Mouse (Mus musculus): Measurements from ENCODE around the gene Slc26a11.
A peak's percentile ranks its signal among the peaks of the same experiment; 100 is the strongest.

The Slc26a11 gene

DNA sequence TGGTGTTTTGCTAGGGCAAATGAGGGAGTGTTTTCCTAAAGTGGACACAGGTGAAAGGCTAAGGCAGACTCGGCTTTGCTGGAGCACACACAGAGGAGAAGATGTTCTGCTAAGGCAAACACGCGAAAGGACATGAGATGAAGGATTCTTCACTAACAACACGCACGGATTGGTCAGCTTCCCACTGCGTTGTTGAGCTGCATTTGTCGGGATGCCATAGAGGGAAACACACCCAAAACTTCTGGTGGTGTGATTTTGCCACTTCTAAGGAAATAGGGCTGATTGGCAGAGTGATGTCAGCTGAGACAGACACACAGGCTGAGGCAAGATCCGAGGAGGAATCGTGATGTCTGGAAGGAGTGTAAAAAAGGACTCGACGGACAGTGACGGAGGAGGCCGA, 40.6 kb downstream of the Slc26a11 start:
- Histone ChIP-seq H3K36me3 (ENCODE audit: insufficient read depth, low read length) (peaks cover 14% of the 10 kb centered on the region; the same call in 1 of the 2 replicates), H3K27me3 (ENCODE audit: insufficient read depth, low read length) (peaks cover 46% of the 10 kb centered on the region), H3K4me1 (replicated peaks; ENCODE audit: low read depth, low read length) (peaks cover 70% of the 10 kb centered on the region), H3K9me3 (ENCODE audit: low read length) (no peaks in the 10 kb centered on the region), H3K4me3 (replicated peaks; ENCODE audit: low read length) (peak overlapping the region; percentile 58)
- TF ChIP-seq NANOG (IDR thresholded peaks at IDR 0.05; ENCODE audit: borderline replicate concordance, low read length), result no peak
- TF ChIP-seq POU5F1 (IDR thresholded peaks at IDR 0.05; ENCODE audit: borderline replicate concordance, low read length), result no peak
- no peak for TF ChIP-seq CTCF (conservative IDR thresholded peaks at IDR 0.05; ENCODE audit: low read length)

DNA sequence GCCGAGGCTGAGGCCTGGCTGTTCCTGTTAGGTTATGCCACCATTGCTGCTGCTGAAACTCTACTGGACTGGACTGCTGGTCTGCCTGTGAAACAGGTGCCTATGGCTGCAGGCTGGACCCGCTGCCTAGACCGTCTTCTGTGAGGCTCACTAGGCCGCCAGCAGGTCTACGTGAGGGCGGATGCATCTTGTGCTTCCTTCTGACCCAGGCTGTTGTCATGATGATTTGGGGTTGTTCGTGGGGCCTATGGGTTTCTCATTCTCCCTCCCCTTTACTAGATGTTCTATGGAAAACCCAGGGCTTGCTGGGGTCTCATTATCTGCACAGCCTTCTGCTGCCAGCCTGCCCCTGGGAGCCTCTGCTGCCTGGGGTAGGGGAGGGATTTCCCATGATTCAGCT, 41.1 kb downstream of the Slc26a11 start:
- Histone ChIP-seq H3K9me3 (ENCODE audit: low read length) (no peaks in the 10 kb centered on the region), H3K36me3 (ENCODE audit: insufficient read depth, low read length) (peaks cover 14% of the 10 kb centered on the region; the same call in 1 of the 2 replicates), H3K27me3 (ENCODE audit: insufficient read depth, low read length) (peaks cover 41% of the 10 kb centered on the region), H3K4me3 (replicated peaks; ENCODE audit: low read length) (peak overlapping the region; percentile 58), H3K4me1 (replicated peaks; ENCODE audit: low read depth, low read length) (peaks cover 70% of the 10 kb centered on the region)
- TF ChIP-seq NANOG (IDR thresholded peaks at IDR 0.05; ENCODE audit: borderline replicate concordance, low read length) (no peak), POU5F1 (IDR thresholded peaks at IDR 0.05; ENCODE audit: borderline replicate concordance, low read length) (no peak), CTCF (conservative IDR thresholded peaks at IDR 0.05; ENCODE audit: low read length) (no peak)

DNA sequence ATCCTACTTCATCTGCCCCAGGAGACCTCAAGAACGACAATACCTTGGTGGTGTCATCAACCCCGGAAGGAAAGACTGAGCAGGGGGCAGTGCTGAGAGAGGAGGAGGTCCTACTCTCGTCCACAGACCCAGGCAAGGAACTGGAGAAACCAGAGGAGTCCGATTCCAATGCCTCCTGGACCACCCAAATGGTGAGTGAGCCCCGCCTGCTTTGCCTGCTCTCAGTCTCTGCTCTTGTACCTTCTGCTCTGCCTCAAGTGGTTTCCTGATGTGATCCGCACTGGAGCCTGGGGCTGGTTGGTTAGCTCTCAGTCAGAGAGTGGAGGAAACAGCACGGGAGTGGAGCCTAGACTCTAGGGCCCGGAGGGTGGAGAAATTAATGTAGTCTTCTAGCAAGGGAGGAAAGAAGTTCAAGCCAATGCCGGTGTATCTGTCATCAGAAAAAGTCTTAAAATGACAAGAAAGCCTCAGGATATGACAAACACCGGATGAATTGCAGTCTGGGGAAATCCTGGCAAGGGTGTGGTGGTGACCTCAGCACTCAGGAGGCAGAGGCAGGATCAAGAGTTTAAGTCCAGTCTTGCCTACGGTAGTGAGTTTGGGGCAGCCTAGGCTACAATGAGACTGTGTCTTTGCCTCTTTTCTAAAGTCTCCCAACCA, 47.3 kb downstream of the Slc26a11 start:
- H3K36me3 ChIP-seq (ENCODE audit: insufficient read depth, low read length), result peaks cover 40% of the 10 kb centered on the region
- H3K9me3 ChIP-seq (ENCODE audit: low read length), result no peaks in the 10 kb centered on the region
- H3K4me1 ChIP-seq (replicated peaks; ENCODE audit: low read depth, low read length), result peaks cover 72% of the 10 kb centered on the region
- H3K4me3 ChIP-seq (replicated peaks; ENCODE audit: low read length), result peak overlapping the region; percentile 8
- H3K27me3 ChIP-seq (ENCODE audit: insufficient read depth, low read length), result peaks cover 11% of the 10 kb centered on the region
- no peak for TF ChIP-seq CTCF (conservative IDR thresholded peaks at IDR 0.05; ENCODE audit: low read length)
- TF ChIP-seq POU5F1 (IDR thresholded peaks at IDR 0.05; ENCODE audit: borderline replicate concordance, low read length), result no peak
- no peak for TF ChIP-seq NANOG (IDR thresholded peaks at IDR 0.05; ENCODE audit: borderline replicate concordance, low read length)

DNA sequence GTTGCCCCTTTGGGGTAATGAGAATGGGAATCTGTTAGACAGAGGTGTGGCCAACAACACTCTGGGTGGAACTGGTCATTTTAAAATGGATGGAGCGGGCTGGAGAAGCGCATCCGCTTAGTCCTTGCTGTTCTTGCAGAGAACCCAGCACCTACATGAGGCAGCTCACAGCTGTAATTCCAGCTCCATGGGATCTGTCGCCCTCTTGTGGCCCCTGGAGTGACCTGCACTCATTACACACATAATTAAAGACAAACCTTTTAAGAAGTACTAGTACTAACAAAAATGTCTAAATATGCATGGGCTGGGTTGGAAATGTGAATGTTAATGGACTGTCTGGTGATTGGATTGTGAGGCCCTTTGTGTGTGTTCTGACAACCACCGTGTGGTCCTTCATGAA, 49.3 kb downstream of the Slc26a11 start:
- no peak overlapping the region for H3K4me3 ChIP-seq (replicated peaks; ENCODE audit: low read length)

DNA sequence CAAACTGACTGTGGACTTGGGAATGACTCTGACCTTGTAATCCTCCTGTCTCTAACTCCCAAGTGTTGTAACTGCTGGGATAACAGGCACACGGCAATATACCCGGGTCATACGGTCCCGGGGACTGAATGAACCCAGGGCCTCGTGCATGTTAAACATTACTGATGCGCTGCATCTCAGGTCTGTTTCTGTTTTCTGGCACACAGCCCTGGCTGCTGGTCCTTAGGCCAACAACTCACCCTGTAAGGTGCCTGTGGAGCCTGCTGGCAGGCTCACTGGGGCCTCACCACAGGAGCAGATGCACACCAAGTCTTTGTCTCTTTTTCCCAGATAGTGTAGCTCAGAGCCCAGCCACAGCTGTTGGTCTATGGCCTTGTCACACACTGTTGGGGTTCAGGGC, 52.0 kb downstream of the Slc26a11 start:
- TF ChIP-seq POU5F1 (IDR thresholded peaks at IDR 0.05; ENCODE audit: borderline replicate concordance, low read length) (no peak), CTCF (conservative IDR thresholded peaks at IDR 0.05; ENCODE audit: low read length) (no peak), NANOG (IDR thresholded peaks at IDR 0.05; ENCODE audit: borderline replicate concordance, low read length) (no peak)
- H3K4me1 ChIP-seq (replicated peaks; ENCODE audit: low read depth, low read length), result peaks cover 73% of the 10 kb centered on the region
- no peaks in the 10 kb centered on the region for H3K27me3 ChIP-seq (ENCODE audit: insufficient read depth, low read length)

More for the DNA sequence above, 49.3 kb downstream of the Slc26a11 start:
- Histone ChIP-seq H3K27me3 (ENCODE audit: insufficient read depth, low read length) (peaks cover 4% of the 10 kb centered on the region), H3K4me1 (replicated peaks; ENCODE audit: low read depth, low read length) (peaks cover 75% of the 10 kb centered on the region), H3K36me3 (ENCODE audit: insufficient read depth, low read length) (peaks cover 44% of the 10 kb centered on the region), H3K9me3 (ENCODE audit: low read length) (no peaks in the 10 kb centered on the region)
- TF ChIP-seq POU5F1 (IDR thresholded peaks at IDR 0.05; ENCODE audit: borderline replicate concordance, low read length) (no peak), CTCF (conservative IDR thresholded peaks at IDR 0.05; ENCODE audit: low read length) (peak; percentile 95)

DNA sequence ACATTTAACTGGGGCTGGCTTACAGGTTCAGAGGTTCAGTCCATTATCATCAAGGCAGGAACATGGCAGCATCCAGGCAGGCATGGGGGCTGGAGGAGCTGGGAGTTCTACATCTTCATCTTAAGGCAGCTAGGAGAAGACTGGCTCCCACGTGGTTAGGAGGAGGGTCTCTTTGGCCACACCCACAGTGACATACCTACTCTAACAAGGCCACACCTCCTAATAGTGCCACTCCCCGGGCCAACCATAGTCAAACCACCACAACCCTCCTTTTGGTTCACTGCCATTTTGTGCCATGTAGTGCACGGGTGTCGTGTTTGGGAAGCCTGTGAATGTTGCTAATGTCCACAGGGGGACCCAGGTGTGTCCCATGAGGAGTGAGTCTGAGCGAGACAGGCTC, 52.6 kb downstream of the Slc26a11 start:
- H3K27me3 ChIP-seq (ENCODE audit: insufficient read depth, low read length), result no peaks in the 10 kb centered on the region
- H3K9me3 ChIP-seq (ENCODE audit: low read length), result no peaks in the 10 kb centered on the region
- H3K4me3 ChIP-seq (replicated peaks; ENCODE audit: low read length), result no peak overlapping the region
- peaks cover 67% of the 10 kb centered on the region for H3K4me1 ChIP-seq (replicated peaks; ENCODE audit: low read depth, low read length)
- H3K36me3 ChIP-seq (ENCODE audit: insufficient read depth, low read length), result peaks cover 63% of the 10 kb centered on the region
- no peak for TF ChIP-seq CTCF (conservative IDR thresholded peaks at IDR 0.05; ENCODE audit: low read length)
- no peak for TF ChIP-seq POU5F1 (IDR thresholded peaks at IDR 0.05; ENCODE audit: borderline replicate concordance, low read length)
- no peak for TF ChIP-seq NANOG (IDR thresholded peaks at IDR 0.05; ENCODE audit: borderline replicate concordance, low read length)

More for the DNA sequence above, 52.0 kb downstream of the Slc26a11 start:
- Histone ChIP-seq H3K36me3 (ENCODE audit: insufficient read depth, low read length) (peaks cover 61% of the 10 kb centered on the region), H3K4me3 (replicated peaks; ENCODE audit: low read length) (no peak overlapping the region), H3K9me3 (ENCODE audit: low read length) (no peaks in the 10 kb centered on the region)

DNA sequence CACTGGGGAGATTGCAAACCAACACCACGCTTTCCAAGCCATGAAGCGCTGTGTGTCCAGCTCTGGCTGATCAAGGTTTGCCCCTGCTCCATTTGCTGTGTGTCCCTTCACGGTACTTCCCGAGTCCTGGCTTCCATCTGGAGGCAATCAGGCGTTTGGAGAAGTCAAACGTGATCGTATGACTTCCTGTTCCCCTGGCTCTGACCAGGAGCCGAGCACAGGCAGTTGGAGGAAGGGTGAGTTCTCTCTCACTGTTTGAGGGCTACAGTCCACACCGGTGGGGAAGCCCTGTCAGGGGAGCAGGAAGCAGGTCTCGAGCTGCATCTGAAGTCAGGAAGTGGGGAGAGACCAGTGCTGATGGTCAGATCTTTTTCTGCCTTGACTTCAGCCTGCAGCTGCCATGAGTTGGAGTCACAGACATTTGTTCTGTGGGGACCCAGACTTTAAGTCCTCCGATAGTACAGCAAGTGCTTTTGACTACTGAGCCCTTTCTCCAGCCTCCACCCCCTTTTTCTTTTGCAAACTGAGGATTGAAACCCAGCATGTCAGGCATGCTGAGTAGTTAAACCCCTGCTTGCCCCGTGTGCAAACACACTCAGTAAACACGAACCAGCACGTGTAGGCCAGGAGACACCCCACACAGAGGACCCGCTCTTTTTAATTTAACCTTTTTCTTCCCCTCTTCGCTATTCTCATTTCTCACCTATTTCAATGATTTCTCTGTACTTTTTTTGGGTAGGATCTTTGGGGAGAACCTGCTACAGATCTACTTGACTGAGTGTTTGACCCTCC, 64.2 kb downstream of the Slc26a11 start:
- no peaks in the 10 kb centered on the region for H3K27me3 ChIP-seq (ENCODE audit: insufficient read depth, low read length)
- TF ChIP-seq CTCF (conservative IDR thresholded peaks at IDR 0.05; ENCODE audit: low read length), result no peak
- TF ChIP-seq NANOG (IDR thresholded peaks at IDR 0.05; ENCODE audit: borderline replicate concordance, low read length), result no peak
- peaks cover 11% of the 10 kb centered on the region; the same call in 1 of the 2 replicates for H3K4me1 ChIP-seq (replicated peaks; ENCODE audit: low read depth, low read length)
- no peak overlapping the region for H3K4me3 ChIP-seq (replicated peaks; ENCODE audit: low read length)
- H3K36me3 ChIP-seq (ENCODE audit: insufficient read depth, low read length), result peaks cover 91% of the 10 kb centered on the region
- no peaks in the 10 kb centered on the region for H3K9me3 ChIP-seq (ENCODE audit: low read length)

DNA sequence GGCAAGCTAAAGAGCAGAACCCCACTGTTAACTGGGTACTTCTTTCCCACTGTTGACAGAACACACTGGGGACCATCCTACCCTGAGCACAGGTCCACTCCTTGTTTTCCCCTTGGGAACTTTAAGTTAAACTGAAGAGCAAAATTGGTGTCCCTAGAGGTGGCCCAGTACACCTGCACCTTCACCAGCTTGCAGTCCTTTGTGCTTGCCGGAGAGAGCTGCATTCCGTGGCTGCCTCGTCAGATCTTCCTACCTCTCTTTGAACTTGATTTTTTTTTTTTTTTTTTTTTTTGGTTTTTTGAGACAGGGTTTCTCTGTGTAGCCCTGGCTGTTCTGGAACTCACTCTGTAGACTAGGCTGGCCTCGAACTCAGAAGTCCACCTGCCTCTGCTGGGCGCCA, 65.1 kb downstream of the Slc26a11 start:
- Histone ChIP-seq H3K9me3 (ENCODE audit: low read length) (no peaks in the 10 kb centered on the region), H3K4me3 (replicated peaks; ENCODE audit: low read length) (no peak overlapping the region), H3K27me3 (ENCODE audit: insufficient read depth, low read length) (no peaks in the 10 kb centered on the region), H3K36me3 (ENCODE audit: insufficient read depth, low read length) (peaks cover 93% of the 10 kb centered on the region), H3K4me1 (replicated peaks; ENCODE audit: low read depth, low read length) (0 out of 2 replicates have a peak, but pooled peaks cover 7% of the 10 kb centered on the region)
- no peak for TF ChIP-seq CTCF (conservative IDR thresholded peaks at IDR 0.05; ENCODE audit: low read length)
- TF ChIP-seq POU5F1 (IDR thresholded peaks at IDR 0.05; ENCODE audit: borderline replicate concordance, low read length), result no peak
- TF ChIP-seq NANOG (IDR thresholded peaks at IDR 0.05; ENCODE audit: borderline replicate concordance, low read length), result no peak

All from E14TG2a.4 (cell line).